Mouse (Mus musculus) midbrain, embryonic 13.5 days (tissue): Measurements from ENCODE around the gene Sfi1. TPM values are rescaled to one million over a fixed set of nuclear protein-coding genes. Genes with fewer than 3 reads are reported as not detected.
"Not testable (repeated sequence)": the region's sequence is repeated elsewhere in the genome, so short reads cannot be mapped to it uniquely, and the experiment has no call there.

ENCODE experiments used
- ATAC-seq: fragments of 200-750 bp; cut with Nextera tagmentation; 2 replicates; pipeline ENCODE4 v1.8.0; 2017; ENCODE audit warnings: mild to moderate bottlenecking, moderate TSS enrichment, moderate library complexity
- H3K27ac ChIP-seq: fragments of 300-500 bp; sonication (generic); 2 replicates; pipeline ENCODE4 v1.5.1; 2015; ENCODE audit warnings: inconsistent platforms, mild to moderate bottlenecking, moderate library complexity
- H3K27me3 ChIP-seq: fragments of 300-500 bp; sonication (generic); 2 replicates; pipeline ENCODE4 v1.6.1; 2015; ENCODE audit warnings: mild to moderate bottlenecking, inconsistent platforms
- H3K36me3 ChIP-seq: fragments of 300-500 bp; sonication (generic); 2 replicates; pipeline ENCODE4 v1.6.1; 2015; ENCODE audit warnings: mild to moderate bottlenecking, inconsistent platforms
- H3K4me1 ChIP-seq: fragments of 300-500 bp; sonication (generic); replicated peaks from 2 replicates; pipeline ENCODE4 v1.6.1; 2015; ENCODE audit warnings: inconsistent platforms
- H3K4me2 ChIP-seq: fragments of 300-500 bp; sonication (generic); replicated peaks from 2 replicates; pipeline ENCODE4 v1.6.1; 2015; ENCODE audit warnings: moderate library complexity, mild to moderate bottlenecking, inconsistent platforms
- H3K4me3 ChIP-seq: fragments of 300-500 bp; sonication (generic); replicated peaks from 2 replicates; pipeline ENCODE4 v1.5.1; 2015; ENCODE audit warnings: mild to moderate bottlenecking, inconsistent platforms
- H3K9ac ChIP-seq: fragments of 300-500 bp; sonication (generic); replicated peaks from 2 replicates; pipeline ENCODE4 v1.6.1; 2015; ENCODE audit warnings: mild to moderate bottlenecking, inconsistent platforms
- H3K9me3 ChIP-seq: fragments of 300-500 bp; sonication (generic); 2 replicates; pipeline ENCODE4 v1.6.1; 2016; ENCODE audit warnings: mild to moderate bottlenecking, inconsistent platforms
- WGBS: fragments of 180-500 bp; shearing (Covaris S2); methylation state at CpG from one replicate; pipeline ENCODE4 v1.1.7; 2015; 5-methylcytosine and 5-hydroxymethylcytosine counted together
- polyA plus RNA-seq: library from polyadenylated mRNA; unstranded; fragments of >200 nt; fragmentation: Nextera tagmentation; extraction: Ambion mirVana; gene quantifications from 2 replicates; pipeline ENCODE4 v1.2.1, GENCODE M21; 2015

Gene Sfi1
- polyA plus RNA-seq, 1 experiment from 2014 or later = 17.9 TPM

DNA sequence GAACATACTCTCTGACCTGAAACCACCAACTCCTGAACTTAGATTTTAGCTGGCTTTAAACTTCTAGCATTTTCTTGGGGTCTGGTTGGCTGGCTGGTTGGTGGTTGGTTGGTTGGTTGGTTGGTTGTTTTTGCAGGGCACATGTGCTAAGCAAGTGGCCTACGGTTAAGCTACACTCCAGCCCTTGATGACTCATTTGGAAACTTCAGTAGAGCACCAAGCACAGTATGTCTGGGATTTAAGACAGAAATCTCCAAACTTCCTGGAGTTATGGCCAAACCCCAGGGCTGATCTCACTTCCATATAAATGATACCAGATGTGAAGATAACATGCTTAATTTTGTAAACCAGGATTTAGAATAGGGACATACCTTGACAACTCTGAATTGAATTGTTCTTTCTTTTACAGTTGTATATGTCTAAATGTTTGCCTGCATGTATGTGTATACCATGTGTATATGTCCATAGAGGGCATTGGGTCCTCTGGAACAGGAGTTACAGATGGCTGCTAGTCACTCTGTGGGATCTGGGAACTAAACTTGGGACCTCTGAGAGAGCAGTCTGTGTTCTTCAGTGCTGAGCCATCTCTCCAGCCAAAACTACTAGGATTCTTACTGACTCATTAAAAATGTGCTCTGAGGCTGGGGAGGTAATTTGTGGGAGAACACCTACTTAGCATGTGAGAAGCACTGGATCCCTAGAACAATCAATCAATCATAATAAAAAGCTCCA is 39.4 kb downstream of the Sfi1 start:
- not testable (repeated sequence) for H3K4me1 ChIP-seq, H3K4me2 ChIP-seq, H3K4me3 ChIP-seq, H3K27me3 ChIP-seq, H3K9ac ChIP-seq, H3K27ac ChIP-seq
- ATAC-seq = peak; percentile 57
- Histone ChIP-seq H3K36me3 (peaks cover 18% of the 10 kb centered on the region), H3K9me3 (peaks cover 16% of the 10 kb centered on the region)
- WGBS = 76% methylated on average over 1 of the region's 1 CpGs

DNA sequence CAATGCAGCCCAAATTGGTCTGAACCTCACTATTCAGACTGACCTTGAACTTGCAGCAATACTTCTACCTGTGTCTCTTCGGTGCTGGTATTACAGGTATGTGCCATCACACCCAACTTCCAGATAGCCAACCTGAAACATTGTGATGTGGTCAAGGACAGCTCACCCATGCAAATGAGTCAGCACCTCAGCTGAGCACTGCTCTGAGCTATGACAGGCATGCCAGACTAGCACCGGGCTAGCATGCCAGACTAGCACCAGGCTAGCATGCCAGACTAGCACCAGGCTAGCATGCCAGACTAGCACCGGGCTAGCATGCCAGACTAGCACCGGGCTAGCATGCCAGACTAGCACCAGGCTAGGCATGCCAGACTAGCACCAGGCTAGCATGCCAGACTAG is 41.9 kb downstream of the Sfi1 start:
- not testable (repeated sequence) for H3K4me2 ChIP-seq, H3K4me1 ChIP-seq, H3K27me3 ChIP-seq, H3K27ac ChIP-seq, H3K9ac ChIP-seq, H3K4me3 ChIP-seq
- peaks cover 13% of the 10 kb centered on the region for H3K9me3 ChIP-seq
- peaks cover 18% of the 10 kb centered on the region for H3K36me3 ChIP-seq
- peak; percentile 31 for ATAC-seq
- WGBS = 94% methylated on average over 4 of the region's 4 CpGs

DNA sequence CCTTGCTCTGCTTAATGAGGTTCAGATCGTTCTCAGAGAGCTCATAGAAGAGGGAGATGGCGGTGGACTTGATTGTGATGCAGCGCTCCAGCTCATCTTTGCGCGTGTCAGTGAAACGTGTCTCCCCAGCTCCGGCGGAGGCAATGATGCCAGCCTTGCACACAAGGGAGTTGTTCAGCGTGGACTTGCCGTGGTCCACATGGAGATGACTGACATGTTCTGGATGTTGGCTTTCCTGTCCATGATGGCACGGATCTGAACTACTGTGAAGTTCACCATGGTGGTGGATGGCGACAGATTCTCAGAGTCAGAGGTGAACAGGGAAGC is 42.6 kb downstream of the Sfi1 start:
- not testable (repeated sequence) for H3K27ac ChIP-seq, H3K9ac ChIP-seq, H3K4me2 ChIP-seq, H3K4me1 ChIP-seq, ATAC-seq, H3K4me3 ChIP-seq, H3K27me3 ChIP-seq
- WGBS = 97% methylated on average over 12 of the region's 12 CpGs
- peaks cover 18% of the 10 kb centered on the region for H3K36me3 ChIP-seq
- peaks cover 13% of the 10 kb centered on the region for H3K9me3 ChIP-seq

DNA sequence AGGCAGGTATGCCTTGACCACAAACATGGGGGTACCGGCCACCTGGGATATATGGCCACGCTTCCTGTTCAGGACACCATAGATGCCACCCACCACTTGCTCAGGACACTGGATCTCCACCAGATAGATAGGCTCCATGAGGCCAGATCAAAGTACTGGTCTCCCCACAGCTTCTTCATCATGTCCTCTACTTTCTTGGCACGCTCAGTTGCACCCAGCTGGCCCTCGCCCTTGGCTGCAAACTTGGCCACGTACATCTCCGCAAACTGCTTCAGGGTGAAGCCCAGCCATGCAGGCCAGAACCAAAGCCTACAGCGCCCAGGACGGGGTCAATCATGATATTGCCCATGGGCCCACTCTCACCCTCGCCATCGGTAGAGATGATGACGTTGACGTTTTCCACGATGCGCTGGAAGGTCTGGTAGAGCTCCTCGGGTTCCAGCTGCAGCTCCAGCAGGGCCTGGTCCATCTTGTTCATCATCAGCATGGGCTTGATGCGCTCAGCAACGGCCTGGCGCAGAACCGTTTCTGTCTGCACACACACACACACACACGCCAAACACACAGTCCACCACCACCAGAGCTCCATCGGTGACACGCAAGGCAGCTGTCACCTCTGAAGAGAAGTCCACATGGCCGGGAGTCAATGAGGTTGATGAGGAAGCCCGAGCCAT is 43.1 kb downstream of the Sfi1 start:
- peaks cover 13% of the 10 kb centered on the region for H3K9me3 ChIP-seq
- 0 out of 2 replicates have a peak, but pooled peaks have one; percentile 1 for ATAC-seq
- not testable (repeated sequence) for H3K27me3 ChIP-seq, H3K4me2 ChIP-seq, H3K4me1 ChIP-seq, H3K9ac ChIP-seq, H3K4me3 ChIP-seq, H3K27ac ChIP-seq
- H3K36me3 ChIP-seq = peaks cover 18% of the 10 kb centered on the region
- WGBS = 96% methylated on average over 24 of the region's 24 CpGs

DNA sequence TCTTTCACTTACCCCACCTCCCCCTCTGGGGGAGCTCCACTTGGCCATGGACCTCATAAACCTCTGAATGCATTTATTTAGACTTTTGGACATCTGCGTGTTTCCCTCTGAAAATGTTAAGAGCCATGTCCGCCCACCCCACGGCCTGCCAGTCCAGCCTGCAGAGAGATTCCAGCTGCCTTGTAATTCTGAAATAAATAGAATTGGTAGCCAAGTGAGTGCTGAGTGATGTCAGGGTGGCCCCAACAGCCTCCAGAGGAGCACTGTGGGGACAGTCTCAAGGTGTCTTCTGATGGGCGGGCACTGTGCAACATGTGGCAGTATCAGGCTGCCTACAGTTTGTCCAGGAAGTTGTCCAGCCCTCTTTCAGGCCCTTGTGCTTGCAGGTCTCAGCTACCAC is 43.8 kb downstream of the Sfi1 start:
- not testable (repeated sequence) for H3K27ac ChIP-seq, H3K4me3 ChIP-seq, H3K27me3 ChIP-seq, H3K4me2 ChIP-seq, ATAC-seq, H3K4me1 ChIP-seq, H3K9ac ChIP-seq
- H3K36me3 ChIP-seq = peaks cover 18% of the 10 kb centered on the region
- peaks cover 13% of the 10 kb centered on the region for H3K9me3 ChIP-seq
- 99% methylated on average over 4 of the region's 4 CpGs for WGBS

DNA sequence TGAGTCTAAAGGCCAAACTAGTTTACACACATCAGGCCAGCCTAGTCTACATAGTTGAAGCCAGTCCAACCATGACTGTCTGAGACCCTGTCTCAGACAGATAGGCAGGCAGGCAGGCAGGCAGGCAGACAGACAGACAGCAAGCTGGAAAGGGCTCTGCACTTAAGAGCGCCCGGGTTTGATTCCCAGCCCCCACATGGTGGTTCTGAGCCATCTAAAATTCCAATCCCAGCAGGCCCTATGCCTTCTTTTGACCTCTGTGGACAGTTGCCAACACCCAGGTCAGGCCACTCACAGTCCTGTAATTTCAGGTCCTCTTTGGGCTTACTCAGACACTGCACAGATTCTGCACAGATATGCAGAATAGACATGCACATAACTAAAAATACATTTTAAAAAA is 46.5 kb downstream of the Sfi1 start:
- H3K4me2 ChIP-seq, H3K4me3 ChIP-seq, H3K27ac ChIP-seq, ATAC-seq, H3K4me1 ChIP-seq, H3K9me3 ChIP-seq, H3K27me3 ChIP-seq, H3K9ac ChIP-seq: not testable (repeated sequence)
- 90% methylated on average over 2 of the region's 2 CpGs for WGBS
- peaks cover 13% of the 10 kb centered on the region for H3K36me3 ChIP-seq

DNA sequence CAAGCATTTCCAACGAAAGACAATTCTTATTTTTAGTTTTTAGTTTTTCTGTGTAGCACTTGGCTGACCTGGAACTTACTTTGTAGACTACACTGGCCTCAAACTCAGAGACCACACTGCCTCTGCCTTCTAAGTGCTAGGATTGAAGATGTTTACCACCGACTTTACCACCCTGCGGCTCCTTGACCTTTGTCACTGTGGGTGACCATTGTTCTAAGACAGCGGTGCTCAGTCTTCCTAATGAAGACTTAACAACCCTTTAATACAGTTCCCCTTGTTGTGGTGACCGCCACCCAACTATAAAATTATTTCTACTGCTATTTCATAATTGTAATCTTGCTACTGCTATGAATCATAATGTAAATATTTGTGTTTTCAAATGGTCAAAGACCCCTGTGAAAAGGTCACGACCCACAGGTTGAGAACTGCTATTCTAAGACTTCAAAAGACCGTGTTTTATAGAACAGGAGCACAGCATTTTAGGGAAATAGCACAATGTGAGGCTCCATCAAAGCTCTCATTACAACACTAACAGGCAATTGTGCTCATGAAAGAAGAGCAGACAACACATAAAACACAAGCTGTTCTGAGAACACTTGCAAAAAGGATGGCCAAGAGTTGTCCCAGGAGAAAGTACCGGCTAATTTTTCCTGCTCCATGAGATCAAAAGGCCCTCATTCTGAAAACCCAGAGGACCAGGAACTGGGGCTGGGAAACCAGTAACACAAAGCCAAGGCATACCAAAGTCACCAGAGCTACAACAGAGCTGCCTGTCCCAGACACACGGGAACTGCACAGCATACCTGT is 47.7 kb downstream of the Sfi1 start:
- not testable (repeated sequence) for ATAC-seq, H3K9me3 ChIP-seq, H3K9ac ChIP-seq, H3K27ac ChIP-seq, H3K4me2 ChIP-seq, H3K27me3 ChIP-seq, H3K4me1 ChIP-seq, H3K4me3 ChIP-seq
- WGBS = 80% methylated on average over 8 of the region's 9 CpGs
- H3K36me3 ChIP-seq = peaks cover 11% of the 10 kb centered on the region

DNA sequence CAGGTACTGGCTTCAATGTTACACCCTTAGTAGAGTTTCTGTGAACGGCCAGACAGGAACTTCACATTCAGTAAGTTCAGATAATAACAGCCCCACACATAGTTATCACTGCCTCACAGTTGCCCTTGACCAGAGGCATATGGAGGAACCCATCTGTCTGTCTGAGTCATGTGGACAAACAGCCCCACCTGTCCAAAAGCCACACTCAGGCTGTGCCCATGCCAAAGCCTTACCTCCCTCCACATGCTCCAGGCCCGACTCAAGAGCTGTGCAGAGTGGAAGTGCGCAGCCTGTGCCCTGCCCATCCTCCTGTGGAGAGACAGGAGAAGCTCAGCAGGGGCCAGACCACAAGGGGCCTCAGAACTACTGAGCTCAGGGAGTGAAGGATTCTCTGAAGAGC is 49.3 kb downstream of the Sfi1 start:
- not testable (repeated sequence) for H3K36me3 ChIP-seq, H3K9ac ChIP-seq, H3K4me2 ChIP-seq, H3K9me3 ChIP-seq, H3K27me3 ChIP-seq, ATAC-seq, H3K27ac ChIP-seq, H3K4me1 ChIP-seq, H3K4me3 ChIP-seq
- 87% methylated on average over 3 of the region's 3 CpGs for WGBS

DNA sequence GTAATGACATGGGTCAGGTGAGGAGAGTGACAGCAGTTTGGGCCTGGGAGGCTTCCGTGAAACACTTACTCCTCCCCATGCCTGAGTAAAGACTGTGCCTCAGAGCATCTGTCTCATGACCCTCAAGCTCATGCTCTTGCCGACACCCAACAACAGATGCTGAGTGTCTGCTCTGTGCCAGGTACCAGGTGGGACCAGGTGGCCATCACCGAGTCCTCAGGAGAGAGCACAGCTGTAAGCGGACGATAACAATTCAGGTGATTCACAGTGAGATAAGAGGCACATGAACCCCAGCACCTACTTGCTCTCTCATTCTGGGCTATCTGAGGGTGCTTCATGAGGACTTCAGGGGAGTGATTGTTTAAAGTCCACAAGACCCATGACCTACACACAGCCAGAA is 50.9 kb downstream of the Sfi1 start:
- not testable (repeated sequence) for H3K27ac ChIP-seq, H3K4me3 ChIP-seq
- WGBS = 88% methylated on average over 4 of the region's 5 CpGs

DNA sequence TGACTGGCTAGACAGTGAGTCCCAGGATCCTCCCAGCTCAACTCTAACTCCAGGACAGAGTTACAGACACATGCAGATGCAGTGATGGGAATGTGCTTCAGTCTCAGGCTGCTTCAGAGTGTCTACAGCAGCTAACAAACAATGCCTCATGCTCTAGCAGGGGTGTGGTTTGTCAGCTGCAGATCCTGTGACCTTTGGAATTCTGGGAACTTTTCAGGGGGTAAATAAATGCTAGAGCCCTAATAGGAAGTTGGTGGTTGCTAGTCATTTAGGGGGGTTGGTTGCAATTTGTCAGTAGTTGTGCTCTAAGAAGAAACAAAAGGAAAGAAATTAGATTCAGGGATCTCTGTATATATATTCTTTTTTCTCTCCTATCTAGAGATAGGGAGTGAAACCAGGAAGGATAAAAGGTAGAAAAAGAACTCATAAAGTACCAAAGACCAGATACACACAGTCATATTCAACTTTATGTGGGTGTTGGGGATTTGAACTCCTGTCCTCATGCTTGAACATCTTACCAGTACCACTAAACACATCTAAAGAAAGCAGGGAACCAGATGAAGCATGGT is 52.2 kb downstream of the Sfi1 start:
- ATAC-seq, H3K4me3 ChIP-seq, H3K27ac ChIP-seq, H3K9ac ChIP-seq, H3K4me2 ChIP-seq, H3K36me3 ChIP-seq, H3K27me3 ChIP-seq, H3K4me1 ChIP-seq: not testable (repeated sequence)
- peaks cover 14% of the 10 kb centered on the region for H3K9me3 ChIP-seq

More for the DNA sequence above, 50.9 kb downstream of the Sfi1 start:
- H3K4me2 ChIP-seq, H3K27me3 ChIP-seq, H3K36me3 ChIP-seq, H3K9ac ChIP-seq, H3K4me1 ChIP-seq: not testable (repeated sequence)
- H3K9me3 ChIP-seq = peaks cover 10% of the 10 kb centered on the region
- peak; percentile 73 for ATAC-seq

DNA sequence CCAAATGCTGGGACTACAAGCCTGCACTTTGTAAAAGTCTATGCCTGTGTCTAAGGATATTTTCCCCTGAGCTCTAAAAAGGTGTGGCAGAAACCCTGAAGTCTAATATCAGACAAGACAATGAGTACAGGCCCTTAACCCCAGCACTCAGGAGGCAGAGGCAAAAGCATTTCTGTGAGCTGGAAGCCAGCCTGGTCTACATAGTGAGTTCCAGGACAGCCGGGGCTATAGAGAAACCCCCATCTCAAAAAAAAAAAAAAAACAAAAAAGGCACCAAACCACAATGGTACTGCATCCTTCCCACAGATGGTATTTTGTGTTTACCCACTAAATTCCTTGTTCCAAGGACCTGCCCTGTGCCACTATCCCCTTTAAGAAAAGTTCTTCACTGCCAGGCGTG is 54.9 kb downstream of the Sfi1 start:
- not testable (repeated sequence) for H3K4me1 ChIP-seq, H3K4me3 ChIP-seq, H3K27ac ChIP-seq, H3K4me2 ChIP-seq, H3K9ac ChIP-seq, H3K36me3 ChIP-seq, H3K27me3 ChIP-seq, ATAC-seq
- H3K9me3 ChIP-seq = peaks cover 16% of the 10 kb centered on the region
- WGBS = 84% methylated on average over 2 of the region's 2 CpGs

DNA sequence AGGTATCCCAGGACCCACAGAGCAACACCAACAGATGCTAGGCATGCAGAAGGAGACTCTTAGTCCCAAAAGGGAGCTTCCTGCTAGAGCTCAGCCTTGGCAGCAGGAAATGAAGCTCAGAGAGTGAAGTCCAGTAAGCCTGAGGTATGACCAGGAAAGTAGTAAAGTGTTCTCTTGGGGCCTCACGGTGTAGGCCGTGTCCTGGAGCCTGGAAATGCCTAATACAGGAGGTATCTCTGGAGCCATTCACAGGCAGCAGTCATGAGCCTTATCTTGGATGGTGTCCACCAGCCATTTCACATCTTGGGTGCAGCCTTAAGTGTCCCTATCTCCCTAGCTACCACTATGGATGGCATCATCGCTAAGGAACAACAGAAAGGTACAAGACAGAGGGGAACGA is 56.0 kb downstream of the Sfi1 start:
- not testable (repeated sequence) for H3K4me2 ChIP-seq, H3K27me3 ChIP-seq, H3K4me1 ChIP-seq, H3K36me3 ChIP-seq, H3K4me3 ChIP-seq, H3K9ac ChIP-seq, H3K27ac ChIP-seq
- 90% methylated on average over 4 of the region's 4 CpGs for WGBS
- peaks cover 17% of the 10 kb centered on the region for H3K9me3 ChIP-seq
- ATAC-seq = peak; percentile 9
